Mouse (Mus musculus) limb, embryonic 15.5 days (tissue): Measurements from ENCODE around the gene Srebf1. TPM values are rescaled to one million over a fixed set of nuclear protein-coding genes. Genes with fewer than 3 reads are reported as not detected.

Source experiments
- ATAC-seq: fragments of 200-750 bp; cut with Nextera tagmentation; 2 replicates; pipeline ENCODE4 v1.8.0; 2017; ENCODE audit warnings: low read depth, moderate TSS enrichment; ENCODE audit not compliant: insufficient number of reproducible peaks, low FRiP score, low TSS enrichment
- H3K27ac ChIP-seq: fragments of 300-500 bp; sonication (generic); 2 replicates; pipeline ENCODE4 v1.5.1; 2015; ENCODE audit warnings: moderate library complexity, mild to moderate bottlenecking, inconsistent platforms
- H3K27me3 ChIP-seq: fragments of 300-500 bp; sonication (generic); 2 replicates; pipeline ENCODE4 v1.6.1; 2015; ENCODE audit warnings: inconsistent platforms
- H3K36me3 ChIP-seq: fragments of 300-500 bp; sonication (generic); 2 replicates; pipeline ENCODE4 v1.6.1; 2015; ENCODE audit warnings: inconsistent platforms
- H3K4me1 ChIP-seq: fragments of 300-500 bp; sonication (generic); 2 replicates; pipeline ENCODE4 v1.6.1; 2015; ENCODE audit warnings: inconsistent platforms
- H3K4me2 ChIP-seq: fragments of 300-500 bp; sonication (generic); 2 replicates; pipeline ENCODE4 v1.6.1; 2015; ENCODE audit warnings: mild to moderate bottlenecking, inconsistent platforms
- H3K4me3 ChIP-seq: fragments of 300-500 bp; sonication (generic); 2 replicates; pipeline ENCODE4 v1.5.1; 2015; ENCODE audit warnings: mild to moderate bottlenecking, inconsistent platforms
- H3K9ac ChIP-seq: fragments of 300-500 bp; sonication (generic); 2 replicates; pipeline ENCODE4 v1.6.1; 2015; ENCODE audit warnings: inconsistent platforms
- H3K9me3 ChIP-seq: fragments of 300-500 bp; sonication (generic); 2 replicates; pipeline ENCODE4 v1.6.1; 2016; ENCODE audit warnings: inconsistent platforms
- WGBS: fragments of 180-500 bp; shearing (Covaris S2); methylation state at CpG from one replicate; pipeline ENCODE4 v1.1.7; 2015; 5-methylcytosine and 5-hydroxymethylcytosine counted together
- polyA plus RNA-seq: library from polyadenylated mRNA; unstranded; fragments of >200 nt; fragmentation: Nextera tagmentation; extraction: Ambion mirVana; gene quantifications from 2 replicates; pipeline ENCODE4 v1.2.1, GENCODE M21; 2015

Srebf1 gene
- polyA plus RNA-seq, 1 experiment from 2014 or later: 66.5 TPM

- Histone ChIP-seq H3K4me2 (no peak overlapping the region), H3K4me1 (peaks cover 56% of the 10 kb centered on the region), H3K36me3 (peaks cover 55% of the 10 kb centered on the region), H3K9ac (no peak overlapping the region), H3K9me3 (no peaks in the 10 kb centered on the region), H3K27me3 (no peaks in the 10 kb centered on the region), H3K27ac (peak overlapping the region; percentile 43; the same call in 1 of the 2 replicates), H3K4me3 (no peak overlapping the region)
- no peak for ATAC-seq
- 65% methylated on average over 20 of the region's 20 CpGs for WGBS
These were observed 36.8 kb downstream of the Srebf1 start for GRCm38 (mm10) chr11:60185396-60186231.

GRCm38 (mm10) chr11:60184346-60185325 lies 37.7 kb downstream of the Srebf1 start:
- 0 out of 2 replicates have a peak overlapping the region, but pooled peaks have one; percentile 23 for H3K27ac ChIP-seq
- peaks cover 46% of the 10 kb centered on the region for H3K36me3 ChIP-seq
- H3K4me3 ChIP-seq: no peak overlapping the region
- H3K4me1 ChIP-seq: peaks cover 66% of the 10 kb centered on the region
- H3K9ac ChIP-seq: no peak overlapping the region
- H3K27me3 ChIP-seq: no peaks in the 10 kb centered on the region
- WGBS: 47% methylated on average over 22 of the region's 22 CpGs
- no peaks in the 10 kb centered on the region for H3K9me3 ChIP-seq
- no peak overlapping the region for H3K4me2 ChIP-seq
- ATAC-seq: no peak

DNA sequence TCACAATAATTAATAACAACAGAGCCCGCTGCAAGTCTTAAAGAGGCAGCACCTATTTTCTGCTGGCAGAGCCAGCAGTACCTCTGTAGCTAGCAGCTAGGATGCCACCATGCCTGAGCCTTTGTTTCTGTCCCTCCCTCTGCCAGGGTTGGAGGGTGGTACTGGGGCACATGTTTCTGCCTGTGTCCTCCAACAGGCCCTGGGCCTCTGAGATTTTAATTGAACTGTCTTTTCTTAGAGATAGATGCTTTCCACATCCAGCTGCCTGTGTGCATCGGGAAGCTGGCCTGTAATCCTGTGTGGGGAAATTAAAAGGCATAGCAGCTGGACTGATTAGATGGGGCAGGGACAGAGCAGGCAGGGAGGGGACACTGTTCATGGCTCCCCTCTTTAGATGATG lies 39.6 kb downstream of the Srebf1 start:
- H3K4me3 ChIP-seq: no peak overlapping the region
- no peak overlapping the region for H3K9ac ChIP-seq
- H3K27me3 ChIP-seq: no peaks in the 10 kb centered on the region
- ATAC-seq: no peak
- WGBS: 34% methylated on average over 2 of the region's 2 CpGs
- H3K27ac ChIP-seq: peak overlapping the region; percentile 52; the same call in 1 of the 2 replicates
- H3K4me2 ChIP-seq: no peak overlapping the region
- no peaks in the 10 kb centered on the region for H3K9me3 ChIP-seq
- peaks cover 83% of the 10 kb centered on the region for H3K4me1 ChIP-seq
- peaks cover 27% of the 10 kb centered on the region for H3K36me3 ChIP-seq

DNA sequence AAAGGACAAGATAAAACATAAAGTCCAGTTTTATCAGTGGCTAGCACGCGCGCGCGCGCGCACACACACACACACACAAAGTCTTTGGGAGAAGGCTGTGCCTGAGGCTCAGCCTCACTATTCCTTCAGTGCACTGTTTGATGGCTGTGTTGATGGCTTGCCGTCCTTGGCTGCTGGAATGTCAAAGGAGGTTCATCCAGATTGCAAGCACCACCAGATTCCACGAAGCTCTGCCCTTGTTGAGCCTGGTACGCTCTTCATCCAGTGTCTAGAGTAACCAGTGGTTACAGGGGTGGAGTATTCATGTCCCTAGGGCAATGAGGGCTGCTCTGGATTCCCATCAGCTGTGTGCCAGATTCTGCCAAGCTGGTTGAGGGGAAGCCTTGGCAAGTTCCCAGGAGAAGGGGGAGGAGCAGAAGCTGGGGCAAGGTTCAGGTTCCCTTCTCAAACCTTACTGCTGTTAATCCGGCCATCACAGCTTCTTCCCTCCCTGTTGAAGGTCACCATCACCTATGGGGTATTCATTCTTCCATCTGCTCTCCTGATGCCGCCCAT lies 40.2 kb downstream of the Srebf1 start:
- ATAC-seq: no peak
- Histone ChIP-seq H3K4me3 (no peak overlapping the region), H3K4me1 (peaks cover 88% of the 10 kb centered on the region), H3K27me3 (no peaks in the 10 kb centered on the region), H3K36me3 (peaks cover 21% of the 10 kb centered on the region), H3K4me2 (no peak overlapping the region), H3K27ac (peak overlapping the region; percentile 52; the same call in 1 of the 2 replicates), H3K9ac (no peak overlapping the region), H3K9me3 (no peaks in the 10 kb centered on the region)
- 71% methylated on average over 12 of the region's 12 CpGs for WGBS

GRCm38 (mm10) chr11:60178506-60178905 lies 43.9 kb downstream of the Srebf1 start:
- Histone ChIP-seq H3K36me3 (no peaks in the 10 kb centered on the region), H3K27ac (no peak overlapping the region)
- ATAC-seq: no peak

GRCm38 (mm10) chr11:60178005-60178404 lies 44.4 kb downstream of the Srebf1 start:
- peaks cover 95% of the 10 kb centered on the region for H3K4me1 ChIP-seq
- no peaks in the 10 kb centered on the region for H3K27me3 ChIP-seq
- H3K9me3 ChIP-seq: no peaks in the 10 kb centered on the region
- no peak overlapping the region for H3K9ac ChIP-seq
- H3K4me2 ChIP-seq: peak overlapping the region; percentile 99; the same call in 1 of the 2 replicates
- peak overlapping the region; percentile 84; the same call in 1 of the 2 replicates for H3K27ac ChIP-seq
- no peaks in the 10 kb centered on the region for H3K36me3 ChIP-seq
- no peak overlapping the region for H3K4me3 ChIP-seq
- ATAC-seq: no peak
- 38% methylated on average over 6 of the region's 6 CpGs for WGBS

More at GRCm38 (mm10) chr11:60178506-60178905, 43.9 kb downstream of the Srebf1 start:
- Histone ChIP-seq H3K9ac (no peak overlapping the region), H3K4me2 (no peak overlapping the region), H3K9me3 (no peaks in the 10 kb centered on the region), H3K4me1 (peaks cover 95% of the 10 kb centered on the region), H3K27me3 (no peaks in the 10 kb centered on the region), H3K4me3 (no peak overlapping the region)

DNA sequence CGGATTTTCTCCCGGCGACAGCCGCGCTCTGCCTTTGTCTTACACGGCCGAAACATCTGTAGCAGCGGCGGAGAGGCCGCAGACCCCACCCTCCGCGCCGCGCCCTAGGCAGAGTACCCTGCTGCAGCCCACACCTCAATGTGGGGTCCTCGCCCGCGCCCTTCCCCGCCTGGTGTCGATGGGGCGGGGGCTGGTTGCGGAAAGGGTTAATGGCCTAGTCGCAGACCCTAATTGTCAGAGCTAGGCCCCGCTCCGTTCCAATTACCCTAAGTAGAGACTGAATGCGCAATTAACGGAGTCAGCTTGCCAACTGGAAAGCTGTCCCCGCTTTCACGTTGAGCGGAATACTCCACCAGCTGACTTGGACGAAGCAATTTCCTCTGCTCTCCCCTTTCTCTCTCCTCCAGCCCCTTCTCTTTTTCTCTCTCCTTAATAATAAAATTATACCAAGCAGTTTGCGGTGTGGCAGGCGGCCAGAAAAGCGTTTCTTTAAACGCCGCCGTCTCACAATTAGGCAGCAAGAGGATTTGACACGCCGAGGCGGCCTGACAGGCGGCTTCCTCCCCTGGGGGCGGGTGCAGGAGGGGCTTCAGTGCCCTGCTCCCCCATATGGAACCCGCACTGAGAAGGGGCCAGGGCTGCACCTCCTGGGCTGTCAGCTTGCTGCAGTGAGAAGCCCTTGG lies 45.3 kb downstream of the Srebf1 start:
- ATAC-seq: peak; percentile 37; the same call in 1 of the 2 replicates
- Histone ChIP-seq H3K4me3 (peak overlapping the region; percentile 56), H3K9me3 (no peaks in the 10 kb centered on the region), H3K27ac (peak overlapping the region; percentile 84), H3K27me3 (no peaks in the 10 kb centered on the region), H3K9ac (peak overlapping the region; percentile 29; the same call in 1 of the 2 replicates), H3K4me1 (peaks cover 95% of the 10 kb centered on the region), H3K36me3 (no peaks in the 10 kb centered on the region), H3K4me2 (peak overlapping the region; percentile 99)
- under 1% methylated on average over 42 of the region's 42 CpGs for WGBS

- 0% methylated on average over 66 of the region's 71 CpGs for WGBS
- no peaks in the 10 kb centered on the region for H3K27me3 ChIP-seq
- H3K36me3 ChIP-seq: no peaks in the 10 kb centered on the region
- 0 out of 2 replicates have a peak, but pooled peaks have one; percentile 12 for ATAC-seq
- peak overlapping the region; percentile 84 for H3K27ac ChIP-seq
- peaks cover 91% of the 10 kb centered on the region for H3K4me1 ChIP-seq
- peak overlapping the region; percentile 56 for H3K4me3 ChIP-seq
- no peaks in the 10 kb centered on the region for H3K9me3 ChIP-seq
- H3K9ac ChIP-seq: peak overlapping the region; percentile 29
- peak overlapping the region; percentile 99 for H3K4me2 ChIP-seq
These were observed 46.0 kb downstream of the Srebf1 start for GRCm38 (mm10) chr11:60176182-60176974.

DNA sequence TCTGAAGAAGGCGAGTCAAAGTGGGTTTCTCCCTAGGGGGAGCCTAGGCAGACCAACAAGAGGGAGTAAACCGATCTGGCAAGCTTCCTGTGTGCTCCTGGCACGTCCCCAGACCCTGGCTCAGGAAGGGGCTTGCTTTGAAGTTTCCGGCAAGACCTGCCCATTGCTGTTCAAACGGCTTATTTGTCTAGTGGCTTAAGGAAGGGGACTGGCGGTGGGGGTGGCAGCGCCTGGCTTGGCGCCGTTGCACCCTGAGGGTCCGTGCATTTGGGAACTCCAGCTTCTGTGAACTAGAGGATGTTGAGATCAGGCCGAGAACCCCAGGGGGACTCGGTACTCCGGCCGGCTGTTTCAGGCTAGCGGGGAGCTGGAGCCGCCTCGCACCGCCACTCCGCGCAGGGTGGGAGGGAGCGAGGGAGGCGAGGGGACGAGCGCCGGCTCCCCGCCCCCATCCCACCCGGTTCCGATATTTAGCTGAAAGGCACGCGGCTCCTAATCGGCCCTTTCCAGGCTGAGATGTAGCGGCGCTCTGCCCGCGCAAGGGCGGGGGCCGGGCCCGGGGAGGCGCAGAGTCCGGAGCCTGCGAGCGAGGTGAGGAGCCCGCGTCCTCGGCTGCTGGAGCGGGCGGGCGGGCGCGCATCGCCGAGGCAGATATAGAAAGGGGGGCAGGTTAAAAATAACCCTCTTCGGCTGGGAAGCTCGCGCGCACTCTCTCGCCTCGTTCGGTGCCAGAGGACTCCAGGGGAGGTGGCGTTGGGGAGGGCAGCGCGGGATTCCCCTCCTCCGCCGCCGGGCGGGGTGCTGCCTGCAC lies 46.8 kb downstream of the Srebf1 start:
- under 1% methylated on average over 63 of the region's 66 CpGs for WGBS
- peak overlapping the region; percentile 56 for H3K4me3 ChIP-seq
- H3K9ac ChIP-seq: peak overlapping the region; percentile 29
- H3K36me3 ChIP-seq: no peaks in the 10 kb centered on the region
- H3K9me3 ChIP-seq: no peaks in the 10 kb centered on the region
- no peaks in the 10 kb centered on the region for H3K27me3 ChIP-seq
- H3K4me2 ChIP-seq: peak overlapping the region; percentile 99
- peaks cover 89% of the 10 kb centered on the region for H3K4me1 ChIP-seq
- peak; percentile 61 for ATAC-seq
- H3K27ac ChIP-seq: peak overlapping the region; percentile 84
